Mouse (Mus musculus) liver, embryonic 11.5 days (tissue): Measurements from ENCODE around the gene Cct5. TPM values are rescaled to one million over a fixed set of nuclear protein-coding genes. Genes with fewer than 3 reads are reported as not detected.

Experiments
- ATAC-seq: fragments of 200-750 bp; cut with Nextera tagmentation; replicated peaks from 2 replicates; pipeline ENCODE4 v1.8.0; 2017; ENCODE audit warnings: moderate number of reproducible peaks, mild to moderate bottlenecking, moderate TSS enrichment, moderate library complexity; ENCODE audit not compliant: low FRiP score
- DNase-seq: peaks from one replicate; pipeline ENCODE4 v3.0.0-alpha.2; 2017; ENCODE audit warnings: low spot score
- H3K27ac ChIP-seq: fragments of 300-500 bp; sonication (generic); 2 replicates; pipeline ENCODE4 v1.5.1; 2014; ENCODE audit warnings: mild to moderate bottlenecking, low read depth, low read length, control low read depth
- H3K27me3 ChIP-seq: fragments of 300-500 bp; sonication (generic); replicated peaks from 2 replicates; pipeline ENCODE4 v1.6.1; 2014; ENCODE audit warnings: low read length, mixed read lengths; ENCODE audit not compliant: control insufficient read depth, insufficient read depth
- H3K36me3 ChIP-seq: fragments of 300-500 bp; sonication (generic); 2 replicates; pipeline ENCODE4 v1.6.1; 2014; ENCODE audit warnings: mild to moderate bottlenecking, low read length, moderate library complexity, mixed read lengths; ENCODE audit not compliant: control insufficient read depth, insufficient read depth
- H3K4me1 ChIP-seq: fragments of 300-500 bp; sonication (generic); replicated peaks from 2 replicates; pipeline ENCODE4 v1.6.1; 2014; ENCODE audit warnings: low read length, mixed read lengths; ENCODE audit not compliant: control insufficient read depth, insufficient read depth
- H3K4me2 ChIP-seq: fragments of 300-500 bp; sonication (generic); 2 replicates; pipeline ENCODE4 v1.6.1; 2014; ENCODE audit warnings: mild to moderate bottlenecking, control low read depth, moderate library complexity
- H3K4me3 ChIP-seq: fragments of 300-500 bp; sonication (generic); 2 replicates; pipeline ENCODE4 v1.5.1; 2014; ENCODE audit warnings: low read depth, low read length, control low read depth
- H3K9ac ChIP-seq: fragments of 300-500 bp; sonication (generic); 2 replicates; pipeline ENCODE4 v1.6.1; 2014; ENCODE audit warnings: low read depth, low read length, control low read depth
- H3K9me3 ChIP-seq: fragments of 300-500 bp; sonication (generic); 2 replicates; pipeline ENCODE4 v1.6.1; 2016; ENCODE audit warnings: low read length, inconsistent platforms, mixed read lengths; ENCODE audit not compliant: control insufficient read depth
- WGBS: fragments of 180-500 bp; shearing (Covaris S2); extraction: QIAGEN DNeasy Blood & Tissue Kit; methylation state at CpG from one replicate; pipeline ENCODE4 v1.1.7; 2014; 5-methylcytosine and 5-hydroxymethylcytosine counted together
- polyA plus RNA-seq: library from polyadenylated mRNA; unstranded; fragments of >200 nt; fragmentation: Nextera tagmentation; extraction: Ambion mirVana; gene quantifications from 2 replicates; pipeline ENCODE4 v1.2.1, GENCODE M21; 2014

Gene Cct5
- polyA plus RNA-seq, 1 experiment from 2014 or later = 683 TPM

- no peak overlapping the region for H3K4me2 ChIP-seq
- 90% methylated on average over 4 of the region's 4 CpGs for WGBS
- H3K36me3 ChIP-seq = 0 out of 2 replicates have a peak, but pooled peaks cover 2% of the 10 kb centered on the region
- no peak overlapping the region for H3K9ac ChIP-seq
- no peaks in the 10 kb centered on the region for H3K9me3 ChIP-seq
- no peak overlapping the region for H3K4me3 ChIP-seq
- DNase-seq = no peak
- H3K27me3 ChIP-seq = no peaks in the 10 kb centered on the region
- no peak overlapping the region for H3K27ac ChIP-seq
- no peak for ATAC-seq
- peaks cover under 1% of the 10 kb centered on the region; the same call in 1 of the 2 replicates for H3K4me1 ChIP-seq
Measured at GRCm38 (mm10) chr15:31611976-31612375, 10.4 kb upstream of the Cct5 start.

- peaks cover 5% of the 10 kb centered on the region; the same call in 1 of the 2 replicates for H3K4me1 ChIP-seq
- DNase-seq = no peak
- no peaks in the 10 kb centered on the region for H3K9me3 ChIP-seq
- H3K4me3 ChIP-seq = no peak overlapping the region
- ATAC-seq = no peak
- no peak overlapping the region for H3K27ac ChIP-seq
- no peaks in the 10 kb centered on the region for H3K36me3 ChIP-seq
- 87% methylated on average over 3 of the region's 3 CpGs for WGBS
- H3K9ac ChIP-seq = no peak overlapping the region
- H3K4me2 ChIP-seq = no peak overlapping the region
- H3K27me3 ChIP-seq = no peaks in the 10 kb centered on the region
Measured at GRCm38 (mm10) chr15:31611027-31611426, 9.4 kb upstream of the Cct5 start.

GRCm38 (mm10) chr15:31606821-31607220 is 5.2 kb upstream of the Cct5 start:
- DNase-seq (no peak), ATAC-seq (no peak)
- Histone ChIP-seq H3K36me3 (no peaks in the 10 kb centered on the region), H3K9me3 (no peaks in the 10 kb centered on the region), H3K27me3 (no peaks in the 10 kb centered on the region), H3K4me3 (no peak overlapping the region), H3K9ac (no peak overlapping the region), H3K27ac (no peak overlapping the region), H3K4me2 (peak overlapping the region; percentile 16; the same call in 1 of the 2 replicates), H3K4me1 (peaks cover 5% of the 10 kb centered on the region; the same call in 1 of the 2 replicates)
- 76% methylated on average over 6 of the region's 6 CpGs for WGBS

- Histone ChIP-seq H3K4me3 (peak overlapping the region; percentile 73), H3K27ac (no peak overlapping the region), H3K36me3 (peaks cover 2% of the 10 kb centered on the region; the same call in 1 of the 2 replicates), H3K4me2 (peak overlapping the region; percentile 70), H3K9me3 (no peaks in the 10 kb centered on the region), H3K9ac (no peak overlapping the region), H3K4me1 (peaks cover 23% of the 10 kb centered on the region), H3K27me3 (no peaks in the 10 kb centered on the region)
- WGBS = 88% methylated on average over 13 of the region's 13 CpGs
- no peak for ATAC-seq
- DNase-seq = no peak
Measured at GRCm38 (mm10) chr15:31603113-31603512, 1.5 kb upstream of the Cct5 start.

GRCm38 (mm10) chr15:31602426-31602825 is 822 bp upstream of the Cct5 start:
- H3K27me3 ChIP-seq = no peaks in the 10 kb centered on the region
- peak overlapping the region; percentile 93 for H3K9ac ChIP-seq
- peak overlapping the region; percentile 88 for H3K27ac ChIP-seq
- H3K9me3 ChIP-seq = no peaks in the 10 kb centered on the region
- H3K4me3 ChIP-seq = peak overlapping the region; percentile 73
- peaks cover 23% of the 10 kb centered on the region for H3K4me1 ChIP-seq
- WGBS = 6% methylated on average over 15 of the region's 15 CpGs
- H3K36me3 ChIP-seq = peaks cover 8% of the 10 kb centered on the region; the same call in 1 of the 2 replicates
- DNase-seq = no peak
- H3K4me2 ChIP-seq = peak overlapping the region; percentile 70
- peak; percentile 56 for ATAC-seq

- Histone ChIP-seq H3K9ac (peak overlapping the region; percentile 93), H3K27ac (peak overlapping the region; percentile 20), H3K4me3 (peak overlapping the region; percentile 73), H3K9me3 (no peaks in the 10 kb centered on the region), H3K36me3 (peaks cover 12% of the 10 kb centered on the region; the same call in 1 of the 2 replicates), H3K4me1 (peaks cover 17% of the 10 kb centered on the region), H3K27me3 (no peaks in the 10 kb centered on the region), H3K4me2 (peak overlapping the region; percentile 97)
- DNase-seq (no peak), ATAC-seq (peak; percentile 69)
- 0% methylated on average over 33 of the region's 33 CpGs for WGBS
Measured at GRCm38 (mm10) chr15:31601279-31601645, 342 bp downstream of the Cct5 start.

GRCm38 (mm10) chr15:31599834-31600233 is 1.8 kb downstream of the Cct5 start:
- Histone ChIP-seq H3K4me1 (peaks cover 17% of the 10 kb centered on the region), H3K4me3 (peak overlapping the region; percentile 73), H3K9me3 (no peaks in the 10 kb centered on the region), H3K9ac (peak overlapping the region; percentile 93), H3K27ac (no peak overlapping the region), H3K4me2 (peak overlapping the region; percentile 97), H3K27me3 (no peaks in the 10 kb centered on the region), H3K36me3 (peaks cover 24% of the 10 kb centered on the region)
- 50% methylated on average over 4 of the region's 4 CpGs for WGBS
- DNase-seq (no peak), ATAC-seq (no peak)

- Histone ChIP-seq H3K4me1 (peaks cover 17% of the 10 kb centered on the region), H3K9ac (no peak overlapping the region), H3K36me3 (peaks cover 58% of the 10 kb centered on the region), H3K27ac (no peak overlapping the region), H3K4me3 (no peak overlapping the region), H3K9me3 (no peaks in the 10 kb centered on the region), H3K27me3 (no peaks in the 10 kb centered on the region), H3K4me2 (no peak overlapping the region)
- DNase-seq (no peak), ATAC-seq (no peak)
- whole genome bisulfite sequencing = 89% methylated on average over 7 of the region's 7 CpGs
Measured at GRCm38 (mm10) chr15:31595651-31596050, 6.0 kb downstream of the Cct5 start.

GRCm38 (mm10) chr15:31594260-31594659 is 7.3 kb downstream of the Cct5 start:
- 92% methylated on average over 14 of the region's 14 CpGs for WGBS
- no peak for ATAC-seq

More at GRCm38 (mm10) chr15:31594260-31594659, 7.3 kb downstream of the Cct5 start:
- H3K27ac ChIP-seq = no peak overlapping the region
- H3K9ac ChIP-seq = no peak overlapping the region
- DNase-seq = no peak
- H3K4me2 ChIP-seq = no peak overlapping the region
- no peak overlapping the region for H3K4me3 ChIP-seq
- peaks cover 66% of the 10 kb centered on the region for H3K36me3 ChIP-seq
- H3K4me1 ChIP-seq = peaks cover 8% of the 10 kb centered on the region
- no peaks in the 10 kb centered on the region for H3K27me3 ChIP-seq
- H3K9me3 ChIP-seq = no peaks in the 10 kb centered on the region
